Mouse (Mus musculus): ENCODE data around the gene Urm1. TPM values are rescaled to one million over a fixed set of nuclear protein-coding genes. Genes with fewer than 3 reads are reported as not detected.

Gene Urm1
- total RNA-seq, 2 experiments from 2014 or later: 36.6 to 49.5 TPM

DNA sequence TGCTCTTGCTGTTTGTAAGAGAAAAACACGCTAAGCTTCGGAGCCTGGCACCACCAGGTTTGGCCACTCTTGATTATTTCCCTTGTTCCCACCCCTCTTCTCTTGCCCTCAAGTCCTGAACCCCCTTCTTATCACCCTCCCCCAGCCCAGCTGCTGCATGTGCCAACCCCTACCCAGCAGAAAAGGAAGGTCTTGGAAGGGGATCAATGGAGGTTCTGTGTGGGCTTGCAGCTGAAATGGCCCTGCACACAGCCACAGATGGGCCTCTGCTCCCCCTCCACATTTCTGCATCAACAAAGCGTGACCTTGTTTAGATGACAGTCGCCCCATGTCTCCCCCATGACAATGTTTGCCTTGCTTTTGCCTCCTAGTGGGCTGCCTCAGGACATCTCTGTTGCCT, 11.2 kb downstream of the Urm1 start:
- DNase-seq: peak; percentile 56 to 60

DNA sequence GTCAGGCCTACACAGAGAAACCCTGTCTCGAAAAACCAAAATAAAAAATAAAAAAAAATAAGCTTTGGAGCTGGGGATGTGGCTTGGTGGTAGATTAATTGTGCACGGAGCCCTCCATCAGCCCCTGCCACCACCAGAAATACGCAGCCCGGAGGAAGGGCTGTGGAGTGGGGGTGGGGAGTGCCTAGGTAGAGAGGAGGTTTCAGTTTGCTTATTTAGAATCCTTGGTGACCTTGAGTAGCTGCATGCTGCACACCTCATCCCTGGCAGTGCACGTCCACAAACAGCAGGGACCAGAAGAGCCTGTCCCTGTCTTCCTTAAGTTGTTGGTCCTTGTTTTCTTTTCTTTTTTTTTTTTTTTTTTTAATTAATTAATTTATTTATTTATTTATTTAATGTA, 13.9 kb downstream of the Urm1 start:
- no peak for DNase-seq

DNA sequence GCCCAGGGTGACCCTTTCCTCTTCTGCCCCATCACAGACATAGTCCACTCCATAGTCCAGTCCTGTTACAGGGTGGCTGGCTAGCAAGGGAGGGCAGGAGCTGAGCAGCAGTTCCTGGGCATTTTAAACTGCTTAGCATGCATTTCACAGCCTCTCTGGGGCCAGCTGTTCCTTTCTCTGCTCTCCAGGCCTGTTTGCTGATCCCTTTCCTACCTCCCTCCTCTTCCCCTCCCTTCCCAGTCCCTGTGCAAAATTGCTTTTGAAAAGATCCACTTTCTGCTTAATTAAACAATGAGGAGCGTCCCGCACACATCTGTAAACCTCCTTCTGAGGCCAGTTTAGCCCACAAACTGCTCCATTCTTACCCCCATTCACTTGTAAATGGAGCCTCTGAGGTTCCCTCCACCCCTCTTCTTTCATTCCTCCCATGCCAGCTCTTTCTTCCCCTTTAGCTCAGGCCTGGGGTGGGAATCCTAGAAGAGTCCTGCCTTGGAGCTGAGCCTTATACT, 15.6 kb downstream of the Urm1 start:
- DNase-seq: no peak

DNA sequence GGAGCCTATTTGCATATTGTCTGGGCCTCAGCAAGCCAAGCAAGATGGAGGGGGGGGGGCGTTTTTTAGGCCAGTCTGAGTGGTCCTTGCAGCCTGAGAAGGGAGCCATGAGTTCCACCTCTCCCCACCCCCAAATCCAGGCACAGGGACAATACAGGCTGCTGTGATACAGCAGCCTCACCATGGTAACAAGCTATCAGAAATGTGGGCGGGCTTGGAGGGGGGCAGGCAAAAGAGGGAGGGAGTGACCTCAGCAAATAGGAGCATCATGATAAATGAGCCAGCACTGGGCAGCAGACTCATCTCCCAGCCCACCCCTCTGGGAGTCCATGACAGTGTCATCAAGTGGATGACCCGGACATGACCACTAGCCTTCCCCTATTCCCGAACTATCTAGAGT, 19.6 kb downstream of the Urm1 start:
- DNase-seq: no peak

DNA sequence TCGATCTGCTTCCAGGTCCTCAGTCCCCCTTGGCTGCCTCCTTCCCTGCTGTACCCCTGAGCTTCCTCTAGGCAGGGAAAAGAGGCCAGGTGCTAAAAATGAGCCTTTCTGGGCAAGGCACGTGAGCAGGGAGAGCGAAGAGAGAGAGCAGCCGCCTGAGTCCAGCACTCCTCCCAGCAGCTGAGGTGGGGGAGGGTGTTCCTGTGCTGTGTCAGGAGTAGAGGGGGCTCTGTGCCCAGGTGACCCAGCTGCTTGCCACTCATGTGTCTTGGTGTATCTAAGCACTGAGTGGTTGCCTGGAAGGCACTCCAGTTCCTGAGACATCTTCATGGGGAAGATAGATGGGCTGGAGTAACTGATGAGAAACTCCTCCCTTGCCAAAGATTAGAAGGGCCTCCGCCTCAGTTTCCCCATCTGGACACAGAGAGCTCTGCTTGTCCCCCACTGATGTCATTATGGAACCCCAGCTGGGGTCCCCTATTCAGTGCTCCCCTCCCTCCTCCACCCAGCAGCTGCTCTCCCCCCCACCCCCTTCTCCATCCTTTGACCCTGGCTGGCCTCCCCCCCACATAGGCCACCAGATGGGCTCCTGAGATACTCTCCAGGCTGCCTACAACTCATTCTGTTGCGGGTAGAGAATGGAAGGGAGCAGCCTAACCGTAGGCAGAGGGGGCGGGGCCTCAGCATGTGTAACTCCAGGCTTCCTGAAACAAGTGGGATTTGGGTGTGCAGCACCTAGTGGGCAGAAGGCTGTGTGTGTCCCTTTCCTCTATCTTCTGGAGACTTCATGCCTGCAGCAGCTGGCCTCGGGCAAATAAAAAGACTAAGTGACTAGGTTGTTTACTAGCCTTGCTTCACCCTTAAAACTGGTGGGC, 23.6 kb downstream of the Urm1 start:
- DNase-seq: no peak

DNA sequence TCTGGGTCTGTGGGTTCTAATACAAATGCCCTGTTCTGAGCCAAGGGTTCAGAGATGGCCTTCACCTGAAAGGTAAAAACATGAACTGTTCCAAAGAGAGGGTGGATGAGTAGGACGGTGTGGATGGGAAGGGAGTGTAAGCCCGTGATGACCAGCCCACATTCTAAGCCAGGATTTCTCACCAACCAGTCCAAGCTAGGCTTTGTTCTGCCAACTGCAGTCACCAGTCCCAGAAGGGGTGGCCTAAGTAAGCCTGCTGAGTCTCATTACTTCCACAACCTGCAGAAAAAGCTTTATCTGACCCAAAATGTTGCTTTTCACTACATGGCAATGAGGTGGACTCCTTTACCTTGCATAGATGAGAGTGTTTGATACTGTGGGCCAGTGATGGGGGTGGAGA, 24.2 kb downstream of the Urm1 start:
- DNase-seq: no peak

DNA sequence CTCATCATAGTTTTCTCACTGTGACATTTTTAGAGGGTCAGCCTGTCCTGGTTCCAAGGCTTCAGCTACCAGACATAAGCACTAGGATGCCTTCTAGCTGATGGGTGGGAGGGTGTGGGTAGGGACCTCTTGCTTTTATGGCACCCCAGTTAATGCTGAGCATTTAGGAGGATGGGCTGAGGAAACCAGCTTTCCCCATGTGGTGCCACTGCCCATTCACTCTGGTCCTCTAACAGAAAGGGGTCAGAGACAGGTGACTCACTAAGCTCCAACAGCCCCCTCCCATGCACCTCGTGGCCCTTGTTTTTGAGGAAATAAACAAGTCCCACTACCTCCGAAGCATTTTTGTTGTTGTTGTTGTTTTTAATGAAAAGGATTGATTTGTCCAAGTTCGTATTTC, 24.8 kb downstream of the Urm1 start:
- no peak for DNase-seq

DNA sequence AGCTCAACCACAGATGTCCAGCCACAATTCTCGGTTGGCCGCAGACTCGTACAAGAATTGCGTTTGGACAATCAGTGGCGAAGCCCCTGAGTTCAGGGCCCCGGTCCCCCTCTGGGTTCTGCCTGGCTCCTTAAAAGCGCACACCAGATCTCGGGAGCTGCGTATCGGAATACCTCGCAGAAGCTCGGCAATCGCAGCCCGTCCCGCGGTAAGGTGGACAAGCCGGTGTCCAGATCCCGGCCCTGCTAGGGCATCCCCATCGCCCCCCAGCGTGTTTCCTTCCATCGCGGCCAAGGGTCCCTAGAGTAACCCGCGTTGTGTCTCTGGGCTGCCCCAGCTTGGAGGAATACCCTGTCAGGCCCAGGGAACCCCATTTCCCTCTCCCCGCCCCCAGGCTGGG, 25.8 kb downstream of the Urm1 start:
- DNase-seq: no peak

DNA sequence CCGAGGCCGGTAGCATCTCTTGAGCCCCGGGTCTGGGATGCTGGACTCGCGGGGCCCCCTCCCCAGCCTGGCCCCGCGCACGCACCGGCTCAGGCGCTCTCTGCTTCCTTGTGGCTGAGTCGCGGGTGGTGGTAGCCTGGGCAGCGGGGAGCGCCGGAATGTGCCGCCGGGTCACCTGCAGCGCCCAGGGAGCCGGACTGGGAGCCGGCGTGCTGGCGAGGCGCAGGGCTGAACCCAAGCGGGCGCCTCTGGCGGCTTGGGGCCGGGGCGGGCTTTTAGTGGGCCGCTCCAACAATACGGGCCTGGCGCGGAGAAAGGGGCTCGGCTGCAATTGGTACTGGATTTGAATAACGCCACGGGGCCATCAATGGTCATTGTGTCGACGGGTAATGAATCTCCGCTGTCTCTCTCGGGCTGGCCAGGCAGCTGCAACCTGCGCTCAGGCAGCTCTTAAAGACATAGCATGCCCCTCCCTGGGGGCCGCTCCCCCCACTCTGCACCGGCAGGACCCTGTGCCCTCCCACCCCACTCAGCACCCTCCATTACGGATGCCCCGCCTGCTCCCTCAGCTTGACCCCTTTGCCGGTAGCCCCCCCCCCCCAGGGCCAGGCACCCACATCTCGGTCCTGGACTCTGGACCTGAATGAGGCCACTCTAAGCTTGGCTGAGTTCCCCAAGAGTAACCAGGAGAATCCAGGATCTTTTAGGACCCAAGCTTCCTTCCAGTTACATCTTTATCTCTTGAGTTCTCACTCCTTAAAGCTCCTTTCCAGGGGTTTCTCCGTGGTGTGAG, 26.4 kb downstream of the Urm1 start:
- peak in 1 of 2 experiments; percentile 50 for DNase-seq

DNA sequence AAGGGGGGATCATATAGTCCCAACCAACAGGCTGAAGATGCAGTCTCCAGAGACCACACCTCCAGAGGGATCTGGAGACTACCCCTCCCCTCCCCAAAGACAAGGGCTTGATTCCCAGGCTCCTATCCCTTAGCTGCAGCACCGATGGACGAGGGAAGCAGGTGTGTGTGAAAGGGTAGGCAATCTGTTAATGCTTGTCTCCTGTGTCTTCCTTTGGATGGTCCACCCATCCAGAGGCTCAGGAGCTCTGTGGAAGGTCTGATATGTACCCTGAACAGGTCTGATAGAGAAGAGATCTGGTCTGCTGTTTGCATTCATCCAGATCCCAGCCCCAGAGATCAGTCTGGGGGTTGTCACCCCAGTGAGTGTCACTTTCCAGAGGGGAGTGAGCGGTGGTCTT, 27.0 kb downstream of the Urm1 start:
- DNase-seq: no peak

DNA sequence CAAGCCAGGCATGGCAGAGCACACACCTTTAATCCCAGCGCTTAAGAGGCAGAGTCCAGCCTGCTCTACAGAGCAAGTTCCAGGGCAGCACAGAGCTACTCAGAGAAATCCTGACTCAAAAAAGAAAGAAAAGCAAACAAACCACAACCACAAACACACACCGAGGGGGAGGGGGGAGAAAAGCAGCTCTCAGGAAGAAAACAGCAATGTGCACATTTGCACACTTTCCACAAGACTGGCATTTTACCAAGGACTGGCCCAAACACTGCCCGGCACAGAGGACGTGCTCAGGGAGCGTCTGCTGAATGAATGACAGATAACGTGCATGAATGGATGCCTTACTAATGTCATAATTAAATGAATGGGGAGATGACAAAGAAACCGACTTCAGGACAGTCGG, 29.2 kb downstream of the Urm1 start:
- DNase-seq: no peak

DNA sequence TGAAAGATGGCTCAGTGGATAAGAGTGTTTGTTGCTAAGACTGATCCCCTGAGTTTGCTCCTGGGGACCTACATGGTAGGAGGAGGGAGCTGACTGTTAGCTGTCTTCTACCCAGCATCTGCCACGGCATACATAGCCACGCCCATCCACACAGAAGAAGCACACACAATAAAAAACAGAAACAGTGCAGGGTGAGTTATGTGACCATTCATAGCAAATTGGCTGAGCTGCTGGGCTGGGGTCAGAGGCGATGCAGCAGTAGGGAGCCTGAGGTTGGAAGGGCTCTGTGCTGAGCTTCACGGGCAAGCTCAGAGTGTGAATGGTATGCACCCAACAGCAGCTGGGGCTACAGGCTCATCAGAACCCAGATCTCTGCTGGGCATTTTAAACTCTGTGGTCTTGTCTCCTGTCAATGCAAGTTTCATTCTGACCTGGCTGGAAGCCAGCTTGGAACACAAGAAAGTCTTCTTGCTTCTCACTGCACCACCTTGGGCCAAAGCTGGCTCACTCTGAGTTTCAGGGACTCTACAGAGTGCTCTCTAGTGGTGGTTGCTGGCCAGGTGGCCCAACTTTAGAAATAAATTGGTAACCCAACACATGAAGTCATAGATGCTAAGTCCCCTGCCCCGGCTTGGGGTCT, 30.1 kb downstream of the Urm1 start:
- DNase-seq: no peak

DNA sequence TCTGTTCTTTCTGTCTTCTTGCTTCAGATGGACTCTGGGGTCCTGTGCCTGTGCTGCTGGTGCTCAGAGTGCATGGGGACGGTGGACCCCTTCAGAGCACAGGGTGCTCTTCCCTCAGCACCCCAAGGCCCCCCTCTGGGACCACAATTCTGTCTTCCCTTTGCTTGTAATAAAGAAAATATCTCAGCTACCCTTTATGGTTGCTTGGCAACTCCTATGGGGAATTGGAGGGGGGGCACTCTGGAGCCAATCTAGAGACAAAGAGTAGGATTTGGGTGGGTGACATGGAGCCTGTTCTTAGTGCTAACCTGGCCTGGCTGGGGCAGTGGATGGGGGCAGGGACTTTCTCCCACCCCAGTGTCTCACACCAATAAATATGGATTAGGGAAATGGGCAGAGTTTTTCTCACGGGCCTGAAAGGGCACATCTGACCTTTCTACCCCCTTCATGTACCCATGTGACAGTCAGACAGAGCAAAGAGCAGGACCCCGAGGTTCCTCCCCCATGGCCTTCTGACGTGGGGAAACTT, 33.1 kb downstream of the Urm1 start:
- DNase-seq: no peak

DNA sequence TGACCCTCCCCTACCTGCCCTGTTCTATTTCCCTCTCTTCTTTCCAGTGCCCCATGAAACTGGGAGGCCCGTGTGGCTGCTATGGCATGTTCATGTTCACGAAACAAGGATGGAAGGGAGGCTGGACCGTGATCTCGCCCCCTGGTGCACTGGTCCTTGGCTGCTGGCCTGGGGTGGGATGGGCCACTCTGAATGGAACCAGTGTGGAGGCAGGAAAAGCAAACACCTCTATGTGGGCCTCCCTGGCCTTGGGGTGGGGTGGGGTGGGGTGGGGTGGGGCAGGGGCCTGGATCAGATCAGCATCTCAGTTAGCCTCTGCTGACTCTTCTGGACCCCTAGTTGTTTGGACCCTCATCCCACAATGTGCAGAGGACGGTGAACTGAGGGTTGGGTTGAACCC, 33.9 kb downstream of the Urm1 start:
- DNase-seq: no peak

DNA sequence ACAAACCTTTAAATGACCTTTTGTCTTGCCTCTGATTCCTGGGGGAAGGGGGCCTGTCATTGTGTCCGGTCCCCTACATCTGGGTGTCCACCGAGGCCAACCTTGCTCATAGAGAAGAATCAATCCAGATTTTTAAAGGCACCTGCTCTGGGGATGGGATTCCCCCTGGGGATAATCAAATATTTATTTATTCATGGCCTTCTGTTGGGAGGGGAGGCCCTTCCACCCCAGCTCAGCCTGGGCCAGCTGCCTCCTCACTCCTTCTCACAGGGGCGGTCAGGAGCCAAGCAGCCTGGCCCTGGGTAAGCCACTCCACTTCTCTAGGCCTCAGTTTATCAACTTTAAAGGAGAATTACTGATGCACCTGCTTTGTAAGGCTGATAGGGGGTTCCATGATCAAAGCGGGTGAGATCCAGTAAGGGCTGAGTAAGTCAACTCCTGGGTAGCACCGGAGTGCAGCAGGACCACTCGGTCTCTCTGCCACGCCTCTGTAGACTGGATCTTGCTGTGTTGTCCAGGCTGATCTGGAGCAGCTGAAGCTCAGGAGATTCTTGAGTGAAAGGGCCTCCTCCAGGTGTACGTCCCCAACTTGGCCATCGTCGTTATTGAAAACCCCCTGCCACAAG, 35.8 kb downstream of the Urm1 start:
- no peak for DNase-seq

DNA sequence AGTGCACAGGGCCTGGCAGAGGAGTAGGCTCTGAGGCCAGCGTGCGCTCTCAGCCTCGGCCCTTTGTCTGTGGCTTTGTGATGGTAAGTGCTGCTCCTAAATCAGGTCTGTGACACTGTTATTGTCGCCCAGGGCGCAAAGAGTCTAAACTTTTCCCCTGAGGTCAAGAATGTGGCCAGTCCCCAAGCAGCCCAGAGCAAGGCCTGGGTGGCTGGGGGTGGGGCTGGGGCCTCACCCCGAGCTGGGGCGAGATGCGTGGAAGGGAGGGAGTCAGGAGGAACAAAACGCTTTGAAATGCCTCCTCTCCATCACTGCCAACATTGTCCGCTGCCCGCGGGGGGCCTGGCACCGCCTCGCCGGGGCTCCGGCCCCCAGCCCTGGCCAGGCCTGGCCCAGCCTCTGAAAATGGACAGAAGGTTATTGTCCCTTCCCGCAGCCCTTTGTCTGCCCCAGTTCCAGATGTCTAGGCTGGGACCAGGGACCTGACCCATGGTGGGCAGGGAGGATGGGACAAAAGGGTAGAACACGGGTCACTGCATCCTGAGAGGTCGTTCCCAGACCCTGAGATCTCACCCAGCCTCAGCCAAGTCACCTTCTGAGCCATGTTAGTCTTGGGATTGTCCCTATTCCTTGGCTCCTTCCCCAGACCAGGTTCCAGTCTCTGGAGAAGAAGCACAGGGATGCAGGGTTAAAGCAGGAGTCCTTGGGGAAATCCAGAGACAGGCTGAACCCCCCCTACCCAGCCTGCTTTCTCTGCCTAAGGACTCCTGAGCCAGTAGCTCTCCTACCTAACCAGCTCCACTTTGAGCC, 36.8 kb downstream of the Urm1 start:
- peak in 1 of 2 experiments; percentile 52 for DNase-seq

DNA sequence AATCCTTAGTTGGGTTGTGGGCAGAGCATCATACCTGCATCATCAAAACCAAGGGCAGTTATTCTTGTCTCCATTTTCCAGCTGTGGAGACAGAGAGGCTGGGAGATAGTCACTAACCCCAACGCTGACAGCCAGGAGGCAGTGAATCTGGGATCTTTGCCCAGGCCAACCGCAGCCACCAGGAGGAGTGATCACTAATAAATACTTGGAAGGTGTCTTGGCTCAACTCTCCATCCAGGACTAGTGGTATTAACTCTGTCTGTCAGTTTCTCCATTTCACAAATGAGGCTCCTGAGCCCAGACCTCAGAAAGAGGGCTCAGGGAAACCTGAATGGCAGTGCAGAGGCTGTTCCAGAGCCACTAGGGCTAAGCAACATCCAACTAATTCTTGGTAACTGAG, 37.5 kb downstream of the Urm1 start:
- no peak for DNase-seq

DNA sequence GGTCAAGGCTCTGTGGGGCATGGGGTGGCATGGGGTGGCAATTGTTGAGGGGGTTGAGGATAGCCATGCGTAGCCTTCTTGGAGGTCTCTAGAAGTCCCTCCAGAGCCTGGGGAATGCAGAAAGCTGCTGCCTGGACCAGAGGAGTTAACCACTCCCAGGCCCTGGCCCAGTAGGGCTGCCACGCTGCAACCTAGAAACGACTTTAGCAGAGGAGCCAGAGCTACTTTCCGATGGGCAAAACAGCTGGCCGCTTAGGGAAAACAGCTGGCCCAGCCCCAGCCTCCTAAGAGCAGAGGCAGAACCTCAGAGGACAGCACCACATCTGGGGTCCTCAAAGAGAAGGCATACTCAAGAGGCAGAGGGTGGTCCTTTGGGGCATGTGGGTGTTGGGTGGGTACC, 38.1 kb downstream of the Urm1 start:
- DNase-seq: no peak

DNA sequence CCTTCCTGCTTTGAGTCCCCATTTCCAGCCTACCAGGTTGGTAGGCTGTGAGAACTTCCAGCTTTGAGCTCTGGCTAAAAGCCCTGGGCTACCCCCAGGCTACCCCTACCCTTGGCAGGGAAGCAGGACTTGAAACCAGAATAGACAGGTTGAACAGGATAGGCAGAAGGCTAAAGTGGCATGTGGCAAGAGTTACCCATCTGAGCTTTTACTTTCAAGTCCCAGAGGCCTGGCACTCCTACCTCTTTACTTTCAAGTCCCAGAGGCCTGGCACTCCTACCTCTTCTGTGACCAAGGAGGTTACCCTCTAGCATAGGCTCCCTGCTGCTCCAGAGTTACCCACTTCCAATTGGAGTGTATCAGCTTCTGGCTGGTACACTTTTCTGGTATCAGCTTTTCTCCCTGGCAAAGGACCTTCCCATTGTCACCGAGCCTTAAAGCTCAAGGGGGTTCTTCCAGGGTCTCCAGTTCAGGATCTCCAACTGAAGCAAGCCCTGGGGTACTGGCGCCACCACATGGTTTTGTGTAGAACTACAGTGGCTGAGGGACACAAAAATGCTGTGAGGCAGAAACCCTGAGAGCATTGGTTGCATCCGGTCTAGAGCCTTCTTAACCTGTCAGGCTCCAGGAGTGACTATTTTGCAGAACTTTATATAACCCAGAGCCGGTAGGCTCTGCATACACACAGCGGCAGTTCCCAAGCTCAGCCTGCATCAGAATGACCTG, 39.0 kb downstream of the Urm1 start:
- DNase-seq: peak; percentile 58 to 63

DNA sequence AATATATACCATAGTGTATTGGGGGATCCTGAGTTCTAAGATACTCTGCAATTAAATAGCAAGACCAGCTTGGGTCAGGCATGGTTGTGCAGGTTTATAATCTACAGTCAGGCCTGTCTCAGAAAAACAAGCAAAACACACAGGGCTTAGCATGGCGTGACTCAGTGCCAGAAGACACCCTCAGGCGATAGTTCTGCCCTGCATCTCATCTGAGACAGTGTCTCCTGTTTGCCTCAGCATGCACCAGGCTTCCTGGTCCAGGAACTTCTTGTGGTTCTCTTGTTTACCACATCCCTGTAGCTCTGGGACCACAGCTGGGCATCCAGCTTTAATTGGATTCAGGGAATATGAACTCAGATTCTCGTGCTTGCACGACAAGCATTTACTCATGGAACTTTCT, 45.2 kb downstream of the Urm1 start:
- no peak for DNase-seq

All from layer of hippocampus, postnatal 36 days (tissue).